Comparison of ENCODE assay signal across 8 mouse cellular contexts in the genomic region with DNA sequence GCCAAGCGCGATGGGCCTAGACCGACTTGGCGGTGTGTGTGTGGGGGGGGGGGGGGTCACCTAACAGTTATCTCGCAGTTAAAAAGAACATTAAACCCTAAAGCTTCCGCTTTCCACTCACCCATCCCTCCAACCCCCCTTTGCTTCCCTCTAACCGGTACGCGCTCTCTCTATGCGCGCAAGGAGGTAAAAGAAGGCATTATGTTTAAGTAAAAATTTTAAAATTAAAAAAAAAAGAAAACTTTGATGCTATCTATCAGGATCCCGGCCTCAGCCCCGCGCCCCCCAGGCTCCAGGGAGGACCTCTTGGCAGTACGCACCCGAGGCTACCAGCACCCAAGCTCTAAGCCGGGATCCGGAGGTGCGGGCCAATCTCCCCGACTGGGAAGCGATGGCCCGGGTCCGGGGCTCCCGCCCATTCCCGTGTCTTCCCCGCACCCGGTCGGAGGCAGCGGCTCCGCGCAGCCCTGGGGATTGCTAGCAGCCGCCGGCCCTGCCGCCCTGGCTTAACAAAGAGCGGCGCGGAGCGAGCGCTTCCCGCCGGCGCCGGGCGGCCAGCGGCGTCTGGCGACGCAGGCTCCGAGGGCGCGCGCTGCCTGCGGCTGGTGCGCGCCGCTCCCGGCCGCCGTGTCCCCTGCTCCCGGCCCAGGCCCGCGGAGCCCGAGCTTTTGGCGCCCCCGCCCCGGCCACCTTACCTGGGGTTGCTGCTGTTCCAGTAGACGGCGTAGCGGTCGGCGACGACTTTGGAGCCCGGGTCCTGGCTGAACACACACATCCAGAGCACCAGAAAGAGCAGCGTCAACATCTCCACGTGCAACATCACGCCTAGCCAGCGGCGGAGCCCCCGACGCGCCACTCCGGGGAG. TPM values are rescaled to one million over a fixed set of nuclear protein-coding genes. Genes with fewer than 3 reads are reported as not detected.
A peak's percentile ranks its signal among the peaks of the same experiment; 100 is the strongest.
DNase-seq lines count a peak whose midpoint lies in the region; ATAC-seq and TF ChIP-seq lines count a peak whose summit lies in the region.

No protein-coding gene starts in this region.

- intact Hi-C loops in heart, postnatal 25 days (cut with DNase I), result loop anchor here (5.0 kb wide), 1 partner anchor 98 kb away; no protein-coding TSS in a partner anchor

- TF ChIP-seq POLR2A in embryonic fibroblast, embryonic 13.5 days (IDR thresholded peaks at IDR 0.05; ENCODE audit: low read depth, low read length), result no peak

- peak overlapping the region; percentile 89 for H3K4me3 ChIP-seq in embryonic fibroblast, embryonic 13.5 days (ENCODE audit: insufficient read depth, low read length)

- TF ChIP-seq CTCF in embryonic fibroblast, embryonic 13.5 days (IDR thresholded peaks at IDR 0.05; ENCODE audit: borderline replicate concordance, insufficient read depth, low read length), result no peak

- ATAC-seq in megakaryocyte-erythroid progenitor cell, adult 5-6 weeks (replicated peaks; ENCODE audit: low FRiP score, low TSS enrichment, poor library complexity, severe bottlenecking), result no peak

- peak overlapping the region; percentile 44 for H3K27ac ChIP-seq in embryonic fibroblast, embryonic 13.5 days (ENCODE audit: insufficient read depth, low read length)

- no peaks in the 10 kb centered on the region for H3K4me1 ChIP-seq in embryonic fibroblast, embryonic 13.5 days (ENCODE audit: control insufficient read depth, insufficient read depth, low read length)

- DNase-seq in ES-CJ7 (ENCODE audit: low read depth, low spot score), result peak; percentile 66
- peak; percentile 64 for DNase-seq in adrenal gland, postnatal 10 days
- peak; percentile 6 for DNase-seq in heart, postnatal 25 days (ENCODE audit: low spot score)
- DNase-seq in layer of hippocampus, adult 18-20 months (ENCODE audit: low spot score in 2 of 2), result peak; percentile 20 to 25
- peak; percentile 15 for DNase-seq in lung, postnatal 36 days
- peak; percentile 39 for DNase-seq in right cerebral cortex, postnatal 14 days

RNA-seq across cellular contexts. Expression of a gene that starts 0.6 kb away (rescaled TPM):
- total RNA-seq in adrenal gland, postnatal 10 days (2021), result 10 to 100 TPM; 24.5 to 30.3 TPM
- 28.3 and 49.7 TPM in 2 replicates for polyA plus RNA-seq in embryonic fibroblast, embryonic 13.5 days (2011; ENCODE audit: insufficient read length, low read depth, missing spikeins)
- 10 to 100 TPM; 21.0 to 23.0 TPM for total RNA-seq in heart, postnatal 25 days (2021)
- 1 to 10 TPM; 8.2 to 9.8 TPM for total RNA-seq in layer of hippocampus, adult 18-20 months (2021)
- not detected in 2 replicates for total RNA-seq in megakaryocyte-erythroid progenitor cell, adult 5-6 weeks (2014; fragmentation: Nextera tagmentation)
- total RNA-seq in megakaryocyte-erythroid progenitor cell, adult 5-6 weeks (2017), result not detected in 2 replicates

Comparison
In these comparisons a context has a peak if more than half of its experiments do, and no peak if none do; other contexts are left out.
1. DNase-seq: peak in every context shown above with its lines; median percentile 66 in ES-CJ7; 64 in adrenal gland, postnatal 10 days; 39 in right cerebral cortex, postnatal 14 days; 22 in layer of hippocampus, adult 18-20 months; 15 in lung, postnatal 36 days; 6 in heart, postnatal 25 days.
2. RNA of a gene that starts 0.6 kb away (total RNA-seq): 24.5 to 30.3 TPM in adrenal gland, postnatal 10 days, 21.0 to 23.0 TPM in heart, postnatal 25 days and 8.2 to 9.8 TPM in layer of hippocampus, adult 18-20 months; not detected in megakaryocyte-erythroid progenitor cell, adult 5-6 weeks; every median in the first group is over 4 times any median in the second.